Mouse (Mus musculus): Measurements from ENCODE around the gene Fras1. TPM values are rescaled to one million over a fixed set of nuclear protein-coding genes. Genes with fewer than 3 reads are reported as not detected.

Gene Fras1
- polyA plus RNA-seq, 1 experiment from 2014 or later = 4.2 TPM

DNA sequence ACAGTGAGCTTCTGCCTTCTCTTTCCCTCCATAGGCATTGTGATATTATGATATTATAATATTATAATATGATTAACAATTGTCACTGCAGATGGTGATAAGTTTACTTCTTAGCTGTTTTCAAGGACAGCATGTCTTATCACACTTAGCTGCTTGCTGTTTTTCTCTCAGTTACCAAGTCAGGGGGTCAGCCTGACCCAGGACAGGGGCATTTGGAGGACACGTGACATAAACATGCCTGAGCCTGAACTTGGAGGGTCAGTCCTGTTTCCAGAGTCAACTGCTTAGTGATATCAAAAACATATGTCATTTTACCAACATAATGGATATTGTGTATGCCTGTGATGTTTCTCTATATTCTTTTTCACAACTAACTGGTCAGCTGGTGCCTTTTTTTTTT is 453.4 kb downstream of the Fras1 start:
- Histone ChIP-seq H3K4me1 (ENCODE audit: control insufficient read depth, insufficient read depth, low read length) (no peaks in the 10 kb centered on the region), H3K27me3 (ENCODE audit: control insufficient read depth, insufficient read depth, low read depth, low read length) (no peaks in the 10 kb centered on the region), H3K9me3 (replicated peaks; ENCODE audit: control insufficient read depth, low read length, poor library complexity, severe bottlenecking) (no peaks in the 10 kb centered on the region), H3K36me3 (ENCODE audit: control insufficient read depth, insufficient read depth, low read length) (no peaks in the 10 kb centered on the region), H3K4me3 (ENCODE audit: low read depth, low read length) (no peak overlapping the region), H3K9ac (ENCODE audit: low read depth, low read length) (no peak overlapping the region), H3K27ac (ENCODE audit: low read length) (no peak overlapping the region), H3K4me2 (ENCODE audit: low read length) (no peak overlapping the region)
- no peak for ATAC-seq
- 82% methylated on average over 1 of the region's 1 CpGs for WGBS

Other genes starting within 250 kb of the Fras1 start
- 12.1 and 15.3 TPM in 2 replicates for gene Cnot6l, start 209.8 kb upstream of the Fras1 start, polyA plus RNA-seq (2015; fragmentation: Nextera tagmentation; extraction: Ambion mirVana)
- 15.2 and 16.5 TPM in 2 replicates for gene Mrpl1, start 164.5 kb upstream of the Fras1 start, polyA plus RNA-seq (2015; fragmentation: Nextera tagmentation; extraction: Ambion mirVana)